Mouse (Mus musculus) heart, adult 11 months (tissue): ENCODE results near the gene Olfr288.

Source experiments
- DNase-seq: peaks from one replicate; pipeline ENCODE4 v3.0.0; 2022

The Olfr288 gene

GRCm38 (mm10) chr15:98195442-98195841, at the start of gene Olfr288:
Olfr288 (minus strand) TSS chr15:98195542.
- peak; percentile 31 for DNase-seq

GRCm38 (mm10) chr15:98235442-98235841, 40.1 kb upstream of the Olfr288 start:
- DNase-seq: no peak

GRCm38 (mm10) chr15:98234350-98234749, 39.0 kb upstream of the Olfr288 start, which contains the start of gene Olfr286:
Olfr286 (minus strand) TSS chr15:98234450.
- no peak for DNase-seq

- no peak for DNase-seq
These were observed 30.8 kb upstream of the Olfr288 start for GRCm38 (mm10) chr15:98226096-98226495.

- no peak for DNase-seq
These were observed 30.3 kb upstream of the Olfr288 start for GRCm38 (mm10) chr15:98225610-98226009.

- DNase-seq: no peak
These were observed 27.0 kb upstream of the Olfr288 start for GRCm38 (mm10) chr15:98222377-98222776.

GRCm38 (mm10) chr15:98220877-98221276, 25.5 kb upstream of the Olfr288 start, which contains the start of the genes Gm44579 and Olfr287:
Gm44579 (minus strand) TSS chr15:98220977.
Olfr287 (minus strand) TSS chr15:98221056.
- DNase-seq: no peak

- DNase-seq: no peak
These were observed 18.8 kb upstream of the Olfr288 start for GRCm38 (mm10) chr15:98214130-98214529.

- no peak for DNase-seq
These were observed 18.1 kb upstream of the Olfr288 start for GRCm38 (mm10) chr15:98213336-98213870.

- DNase-seq: peak; percentile 65
These were observed 14.3 kb upstream of the Olfr288 start for GRCm38 (mm10) chr15:98209676-98210075.

GRCm38 (mm10) chr15:98184456-98184855, 10.9 kb downstream of the Olfr288 start:
- peak; percentile 78 for DNase-seq

GRCm38 (mm10) chr15:98181856-98182570, 13.3 kb downstream of the Olfr288 start:
- DNase-seq: peak; percentile 92

- DNase-seq: peak; percentile 100
These were observed 14.1 kb downstream of the Olfr288 start for GRCm38 (mm10) chr15:98181132-98181711.

GRCm38 (mm10) chr15:98180567-98181131, 14.7 kb downstream of the Olfr288 start:
- DNase-seq: peak; percentile 68

- peak; percentile 51 for DNase-seq
These were observed 18.0 kb downstream of the Olfr288 start for GRCm38 (mm10) chr15:98177320-98177719.

GRCm38 (mm10) chr15:98173821-98174220, 21.5 kb downstream of the Olfr288 start:
- DNase-seq: peak; percentile 84

GRCm38 (mm10) chr15:98172113-98172512, 23.2 kb downstream of the Olfr288 start:
- DNase-seq: peak; percentile 63

GRCm38 (mm10) chr15:98170917-98171316, 24.4 kb downstream of the Olfr288 start:
- DNase-seq: peak; percentile 71

GRCm38 (mm10) chr15:98170365-98170764, 25.0 kb downstream of the Olfr288 start:
- DNase-seq: peak; percentile 93

GRCm38 (mm10) chr15:98168622-98169004, 26.7 kb downstream of the Olfr288 start:
- peak; percentile 90 for DNase-seq

GRCm38 (mm10) chr15:98167645-98168621, 27.4 kb downstream of the Olfr288 start:
- peak; percentile 97 for DNase-seq

GRCm38 (mm10) chr15:98166963-98167644, 28.2 kb downstream of the Olfr288 start, which contains the start of gene Ccdc184:
Ccdc184 (plus strand) TSS chr15:98167158.
- peak; percentile 72 for DNase-seq
